In the genomic region with DNA sequence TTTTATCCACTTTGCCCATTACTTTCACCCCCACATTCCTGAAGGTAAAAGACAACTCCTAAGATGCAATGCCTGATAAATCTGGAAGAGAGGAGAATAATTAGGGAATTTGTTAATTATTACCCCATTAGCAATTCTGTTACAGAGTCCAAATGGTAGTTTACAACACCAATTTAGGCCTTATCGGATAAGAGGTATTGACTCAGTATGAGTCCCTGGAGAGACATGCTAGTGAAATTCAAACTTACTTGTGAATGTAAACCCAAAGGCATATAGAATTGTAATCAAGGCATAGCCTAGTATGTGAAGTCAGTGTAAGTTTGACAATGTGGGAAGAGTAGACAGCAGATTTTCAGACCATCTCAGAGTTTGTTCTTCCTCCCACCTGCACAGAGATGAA, we compare ENCODE assay signal across 31 mouse cellular contexts.
"Had no signal": no experiment of that assay in that cellular context is flagged by ENCODE, and none has a peak within 500 bp of the region (broad histone marks: within the 10 kb centered on the region; RNA-seq: fewer than 3 reads in every experiment).

No protein-coding gene starts in this region.

- H3K4me1 ChIP-seq: heart, embryonic 10.5 days; heart, embryonic 12.5 days; heart, embryonic 13.5 days; heart, embryonic 15.5 days had no signal

- DNase-seq: heart, adult 2 months; heart, postnatal 10 days; heart, postnatal 14 days; heart, postnatal 36 days; heart, postnatal 4 days; kidney, adult 11 months; kidney, adult 18-20 months; kidney, adult 2 months; kidney, postnatal 10 days; kidney, postnatal 14 days; kidney, postnatal 25 days; kidney, postnatal 4 days; layer of hippocampus, adult 9-11 months; layer of hippocampus, postnatal 36 days had no signal

- ATAC-seq: hindbrain, embryonic 16.5 days; hindbrain, postnatal 0 days; inflammation-experienced regulatory T-cells, adult 6 months had no signal

- H3K9ac ChIP-seq: heart, embryonic 12.5 days; heart, embryonic 13.5 days; heart, embryonic 15.5 days; hindbrain, embryonic 12.5 days; hindbrain, embryonic 13.5 days; hindbrain, embryonic 14.5 days; hindbrain, embryonic 15.5 days; kidney, embryonic 15.5 days had no signal

- H3K27ac ChIP-seq: heart, adult 2 months; heart, embryonic 10.5 days; heart, embryonic 13.5 days; heart, embryonic 15.5 days; hindbrain, embryonic 10.5 days; hindbrain, embryonic 12.5 days; hindbrain, embryonic 13.5 days; hindbrain, embryonic 14.5 days; hindbrain, embryonic 15.5 days; hindbrain, postnatal 0 days; kidney, embryonic 15.5 days; kidney, postnatal 0 days; layer of hippocampus, adult 2 months; left cerebral cortex, adult 2 months had no signal

- H3K4me2 ChIP-seq: heart, embryonic 11.5 days; heart, embryonic 12.5 days; heart, embryonic 13.5 days; heart, embryonic 15.5 days; hindbrain, embryonic 12.5 days; hindbrain, embryonic 13.5 days; hindbrain, embryonic 14.5 days; hindbrain, embryonic 15.5 days; kidney, embryonic 15.5 days had no signal

- H3K36me3 ChIP-seq: heart, embryonic 10.5 days; heart, embryonic 12.5 days; heart, embryonic 13.5 days; heart, embryonic 15.5 days; hindbrain, embryonic 10.5 days; hindbrain, embryonic 12.5 days; hindbrain, embryonic 13.5 days; hindbrain, embryonic 15.5 days; kidney, embryonic 15.5 days had no signal

- H3K9me3 ChIP-seq: heart, embryonic 10.5 days; heart, embryonic 12.5 days; heart, embryonic 13.5 days; heart, embryonic 15.5 days; hindbrain, embryonic 10.5 days; hindbrain, embryonic 12.5 days; hindbrain, embryonic 13.5 days; hindbrain, embryonic 15.5 days; kidney, embryonic 15.5 days had no signal

- H3K27me3 ChIP-seq: heart, embryonic 12.5 days; heart, embryonic 13.5 days; heart, embryonic 15.5 days; hindbrain, embryonic 12.5 days; hindbrain, embryonic 13.5 days; hindbrain, embryonic 15.5 days; kidney, embryonic 15.5 days had no signal

- H3K4me3 ChIP-seq: heart, adult 2 months; heart, embryonic 10.5 days; heart, embryonic 12.5 days; heart, embryonic 13.5 days; heart, embryonic 15.5 days; hindbrain, embryonic 10.5 days; hindbrain, embryonic 12.5 days; hindbrain, embryonic 13.5 days; hindbrain, embryonic 15.5 days; kidney, embryonic 15.5 days; layer of hippocampus, adult 2 months; left cerebral cortex, adult 2 months had no signal
